Mouse (Mus musculus): ENCODE data around the gene Zfyve27. TPM values are rescaled to one million over a fixed set of nuclear protein-coding genes. Genes with fewer than 3 reads are reported as not detected.

Zfyve27 gene
- polyA plus RNA-seq, 1 experiment from 2014 or later: 11.6 TPM

Other genes with a start within 250 kb of the Zfyve27 start
- 72.7 and 75.0 TPM in 2 replicates for gene Exosc1, start 230.5 kb upstream of the Zfyve27 start, polyA plus RNA-seq (2016; fragmentation: Nextera tagmentation; extraction: Ambion mirVana)
- gene Zdhhc16, start 230.5 kb upstream of the Zfyve27 start, polyA plus RNA-seq (2016; fragmentation: Nextera tagmentation; extraction: Ambion mirVana): 47.3 and 48.1 TPM in 2 replicates
- 18.3 and 20.9 TPM in 2 replicates for gene Mms19, start 182.8 kb upstream of the Zfyve27 start, polyA plus RNA-seq (2016; fragmentation: Nextera tagmentation; extraction: Ambion mirVana)
- 5.6 and 5.7 TPM in 2 replicates for gene Ubtd1, start 182.2 kb upstream of the Zfyve27 start, polyA plus RNA-seq (2016; fragmentation: Nextera tagmentation; extraction: Ambion mirVana)
- gene Ankrd2, start 128.0 kb upstream of the Zfyve27 start, polyA plus RNA-seq (2016; fragmentation: Nextera tagmentation; extraction: Ambion mirVana): 0.11 and 0.20 TPM in 2 replicates
- gene Hoga1, start 118.3 kb upstream of the Zfyve27 start, polyA plus RNA-seq (2016; fragmentation: Nextera tagmentation; extraction: Ambion mirVana): 11.6 and 11.9 TPM in 2 replicates
- gene 4933411K16Rik, start 111.7 kb upstream of the Zfyve27 start, polyA plus RNA-seq (2016; fragmentation: Nextera tagmentation; extraction: Ambion mirVana): 0.08 TPM in 1 of 2 replicates, not detected in the other
- gene Morn4, start 77.6 kb upstream of the Zfyve27 start, polyA plus RNA-seq (2016; fragmentation: Nextera tagmentation; extraction: Ambion mirVana): 4.4 and 4.6 TPM in 2 replicates
- 17.3 and 18.7 TPM in 2 replicates for gene Pi4k2a, start 73.5 kb upstream of the Zfyve27 start, polyA plus RNA-seq (2016; fragmentation: Nextera tagmentation; extraction: Ambion mirVana)
- gene Avpi1, start 34.9 kb upstream of the Zfyve27 start, polyA plus RNA-seq (2016; fragmentation: Nextera tagmentation; extraction: Ambion mirVana): 14.7 and 14.9 TPM in 2 replicates
- gene Marveld1, start 16.6 kb upstream of the Zfyve27 start, polyA plus RNA-seq (2016; fragmentation: Nextera tagmentation; extraction: Ambion mirVana): 4.6 and 5.3 TPM in 2 replicates
- gene Sfrp5, start 38.3 kb downstream of the Zfyve27 start, polyA plus RNA-seq (2016; fragmentation: Nextera tagmentation; extraction: Ambion mirVana): 1.6 and 2.2 TPM in 2 replicates
- 0.04 TPM in 1 of 2 replicates, not detected in the other for gene Golga7b, start 83.6 kb downstream of the Zfyve27 start, polyA plus RNA-seq (2016; fragmentation: Nextera tagmentation; extraction: Ambion mirVana)